Mouse (Mus musculus): ENCODE measurements around the gene Fam204a. TPM values are rescaled to one million over a fixed set of nuclear protein-coding genes. Genes with fewer than 3 reads are reported as not detected.

Gene Fam204a
- 48.8 and 50.4 TPM in 2 replicates for polyA plus RNA-seq (2015; fragmentation: Nextera tagmentation; extraction: Ambion mirVana)

DNA sequence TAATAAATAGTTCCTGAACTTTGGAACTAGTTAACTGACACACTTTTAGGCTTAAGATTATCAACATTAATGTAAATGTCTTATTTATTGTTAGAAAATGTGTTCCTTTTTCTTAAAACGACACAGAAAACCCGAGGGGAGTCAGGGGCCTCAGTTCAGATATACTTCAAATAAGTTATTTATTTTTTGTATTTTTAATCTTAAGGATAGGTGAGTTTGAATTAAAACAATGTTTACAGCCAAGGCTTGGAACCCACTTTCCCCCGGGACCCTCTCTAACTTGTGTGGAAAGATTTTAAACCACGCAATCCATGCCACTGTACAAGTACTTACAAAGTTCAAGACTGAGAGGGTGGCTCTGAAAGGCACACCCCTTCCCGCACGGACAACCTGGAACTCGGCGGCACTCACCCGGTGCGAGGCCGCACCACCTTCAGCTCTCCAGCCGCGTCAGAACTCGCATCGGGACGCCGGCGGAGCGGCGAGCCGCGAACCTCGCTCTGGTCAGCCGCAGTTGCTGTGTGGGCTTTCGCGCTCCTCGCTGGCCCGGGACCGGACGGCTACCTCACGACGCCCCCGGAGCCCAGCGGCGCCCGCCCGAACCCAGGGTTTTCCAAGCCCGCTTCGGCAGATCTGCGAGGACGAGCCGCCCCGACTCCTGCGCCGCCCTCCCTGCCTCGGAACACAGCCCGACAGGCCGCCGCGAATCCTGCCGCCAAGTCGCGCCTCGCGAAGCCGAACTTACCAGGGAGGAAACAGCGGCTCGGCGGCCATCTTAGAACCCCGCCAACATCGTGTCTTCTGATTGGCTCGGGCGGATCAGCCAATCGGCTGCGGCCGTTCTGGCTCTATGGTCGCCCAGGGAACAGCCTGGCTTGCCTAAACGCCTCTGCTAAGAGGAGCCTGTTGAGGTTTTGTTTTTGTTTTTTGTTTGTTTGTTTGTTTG is at the start of gene Fam204a:
Fam204a (minus strand) TSS at position 803 of the 946 bp plus-strand sequence.
- H3K27ac ChIP-seq = peak within 1 kb of the TSS; percentile 100
- ATAC-seq (ENCODE audit: insufficient number of reproducible peaks, low FRiP score, low TSS enrichment, low read depth) = peak; percentile 98
- H3K4me2 ChIP-seq = peak within 1 kb of the TSS; percentile 46
- peak within 1 kb of the TSS; percentile 95 for H3K9ac ChIP-seq
- WGBS = under 1% methylated on average over 68 of the region's 68 CpGs
- peaks cover 8% of the 10 kb centered on the region for H3K4me1 ChIP-seq
- 0 out of 2 replicates have a peak, but pooled peaks cover 4% of the 10 kb centered on the region for H3K36me3 ChIP-seq
- peak within 1 kb of the TSS; percentile 75 for H3K4me3 ChIP-seq
- no peaks in the 10 kb centered on the region for H3K9me3 ChIP-seq
- no peaks in the 10 kb centered on the region for H3K27me3 ChIP-seq

DNA sequence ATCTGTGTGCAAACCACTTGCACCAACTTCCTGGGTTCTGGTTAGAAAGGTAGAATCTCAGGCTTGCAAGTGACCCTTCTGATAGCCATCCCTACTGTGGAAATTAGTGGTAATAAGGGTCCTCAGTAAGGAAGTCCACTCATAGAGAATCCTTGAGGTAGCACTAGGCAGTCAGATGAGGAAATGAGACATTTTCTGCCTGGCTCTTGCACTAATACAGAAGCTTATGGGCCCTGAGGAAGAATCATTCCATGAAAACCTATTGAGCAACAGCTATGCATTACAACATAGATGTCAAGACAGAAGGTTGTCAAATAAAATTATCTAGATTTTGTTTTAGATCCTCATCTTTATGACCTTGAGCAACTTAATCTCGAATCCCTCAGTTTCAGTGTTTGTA is 39.3 kb upstream of the Fam204a start:
- peaks cover 3% of the 10 kb centered on the region; the same call in 1 of the 2 replicates for H3K27me3 ChIP-seq
- no peaks in the 10 kb centered on the region for H3K36me3 ChIP-seq
- no peak for ATAC-seq (ENCODE audit: insufficient number of reproducible peaks, low FRiP score, low TSS enrichment, low read depth)
- H3K4me1 ChIP-seq = no peaks in the 10 kb centered on the region
- no peak overlapping the region for H3K4me2 ChIP-seq
- no peak overlapping the region for H3K9ac ChIP-seq
- H3K9me3 ChIP-seq = no peaks in the 10 kb centered on the region
- H3K4me3 ChIP-seq = no peak overlapping the region
- WGBS = 59% methylated on average over 1 of the region's 1 CpGs
- H3K27ac ChIP-seq = no peak overlapping the region

DNA sequence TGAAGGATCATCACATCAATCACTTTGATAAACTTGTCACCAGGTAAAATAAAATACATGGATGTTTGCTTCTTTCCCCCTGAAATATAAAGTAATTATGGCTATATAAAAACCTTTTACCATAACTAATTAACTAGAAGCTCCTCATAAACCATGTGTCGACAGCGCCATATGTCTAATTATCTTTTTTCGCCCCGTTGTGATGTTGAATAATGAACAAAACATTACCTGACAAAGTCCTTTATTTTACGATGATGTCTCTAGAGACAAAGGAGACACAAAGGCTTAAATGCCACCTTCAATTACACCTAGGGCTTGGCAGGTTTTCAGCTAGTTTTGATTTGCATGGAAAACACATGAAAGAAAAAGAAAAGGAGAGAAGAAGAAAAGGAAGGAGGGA is 34.2 kb upstream of the Fam204a start:
- H3K4me3 ChIP-seq = no peak overlapping the region
- no peaks in the 10 kb centered on the region for H3K36me3 ChIP-seq
- no peak overlapping the region for H3K4me2 ChIP-seq
- WGBS = 46% methylated on average over 5 of the region's 5 CpGs
- no peak overlapping the region for H3K9ac ChIP-seq
- H3K27me3 ChIP-seq = peaks cover 3% of the 10 kb centered on the region; the same call in 1 of the 2 replicates
- H3K4me1 ChIP-seq = no peaks in the 10 kb centered on the region
- no peak overlapping the region for H3K27ac ChIP-seq
- no peaks in the 10 kb centered on the region for H3K9me3 ChIP-seq
- no peak for ATAC-seq (ENCODE audit: insufficient number of reproducible peaks, low FRiP score, low TSS enrichment, low read depth)

DNA sequence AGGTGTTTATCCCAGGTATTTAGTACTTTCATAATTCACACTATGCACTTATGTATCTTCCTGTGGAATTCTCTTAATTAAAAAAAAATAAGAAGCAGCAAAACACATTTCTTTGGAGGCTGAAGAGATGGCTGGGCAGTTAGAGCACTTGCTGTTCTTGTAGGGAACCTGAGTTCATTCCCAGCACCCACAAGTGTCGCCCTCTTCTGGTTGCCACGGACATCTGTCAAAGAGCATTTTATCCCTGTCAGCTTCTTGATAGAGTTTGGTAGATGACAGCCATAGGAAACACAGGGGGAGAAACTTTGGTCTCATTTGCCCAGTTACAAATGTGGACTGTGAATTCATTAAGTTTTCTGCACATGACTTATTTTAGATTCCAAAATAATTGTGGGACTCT is 25.5 kb upstream of the Fam204a start:
- H3K4me3 ChIP-seq = no peak overlapping the region
- no peak for ATAC-seq (ENCODE audit: insufficient number of reproducible peaks, low FRiP score, low TSS enrichment, low read depth)

DNA sequence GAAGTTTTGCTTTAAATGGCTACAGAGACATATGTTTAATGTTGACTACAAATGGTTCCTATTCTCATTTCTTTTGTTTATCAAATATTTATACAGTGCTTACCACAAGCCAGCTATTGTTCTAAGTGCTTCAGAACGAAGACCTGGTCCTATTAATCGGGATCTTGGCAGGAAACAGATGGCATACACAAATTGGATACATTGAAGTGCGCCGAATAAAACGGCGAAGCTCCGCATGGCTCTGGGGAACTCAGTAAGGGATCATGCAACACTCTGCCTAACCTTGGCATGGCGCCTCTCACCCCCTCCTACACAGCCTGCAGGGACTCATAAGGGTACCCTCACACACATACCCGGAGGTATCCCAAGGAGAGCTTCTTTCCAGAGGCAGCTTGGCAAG is 24.7 kb upstream of the Fam204a start:
- Histone ChIP-seq H3K27me3 (0 out of 2 replicates have a peak, but pooled peaks cover 5% of the 10 kb centered on the region), H3K4me3 (no peak overlapping the region), H3K9ac (no peak overlapping the region), H3K36me3 (no peaks in the 10 kb centered on the region), H3K27ac (no peak overlapping the region), H3K9me3 (no peaks in the 10 kb centered on the region), H3K4me2 (no peak overlapping the region), H3K4me1 (peaks cover 3% of the 10 kb centered on the region; the same call in 1 of the 2 replicates)
- 37% methylated on average over 9 of the region's 9 CpGs for WGBS
- ATAC-seq (ENCODE audit: insufficient number of reproducible peaks, low FRiP score, low TSS enrichment, low read depth) = no peak

More for the DNA sequence above, 25.5 kb upstream of the Fam204a start:
- Histone ChIP-seq H3K9me3 (no peaks in the 10 kb centered on the region), H3K9ac (no peak overlapping the region), H3K27ac (no peak overlapping the region), H3K4me2 (no peak overlapping the region), H3K36me3 (no peaks in the 10 kb centered on the region), H3K4me1 (peaks cover 3% of the 10 kb centered on the region; the same call in 1 of the 2 replicates), H3K27me3 (0 out of 2 replicates have a peak, but pooled peaks cover 5% of the 10 kb centered on the region)
- 48% methylated on average over 2 of the region's 2 CpGs for WGBS

DNA sequence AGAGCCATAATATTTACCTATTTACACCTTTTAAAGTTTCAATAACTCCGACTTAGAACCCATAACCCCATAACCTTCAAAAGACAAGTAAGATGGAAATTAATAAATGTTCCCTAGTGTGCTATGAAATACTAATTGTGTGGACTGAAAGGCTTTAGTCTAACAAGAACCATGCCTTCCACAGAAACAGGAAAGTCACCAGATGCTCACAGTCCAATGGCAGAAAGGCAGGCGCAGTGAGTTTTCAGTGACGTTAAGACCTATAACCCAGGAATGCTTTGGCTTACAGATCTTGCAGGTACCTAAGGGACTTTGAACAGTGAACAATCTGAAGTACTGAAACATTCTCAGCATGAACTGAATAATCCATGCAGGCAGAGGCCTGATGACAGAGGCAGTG is 18.7 kb upstream of the Fam204a start:
- Histone ChIP-seq H3K9me3 (no peaks in the 10 kb centered on the region), H3K36me3 (no peaks in the 10 kb centered on the region), H3K27ac (no peak overlapping the region), H3K4me3 (no peak overlapping the region), H3K4me2 (no peak overlapping the region), H3K4me1 (no peaks in the 10 kb centered on the region), H3K27me3 (0 out of 2 replicates have a peak, but pooled peaks cover 5% of the 10 kb centered on the region), H3K9ac (no peak overlapping the region)
- no peak for ATAC-seq (ENCODE audit: insufficient number of reproducible peaks, low FRiP score, low TSS enrichment, low read depth)
- WGBS = 26% methylated on average over 3 of the region's 3 CpGs

DNA sequence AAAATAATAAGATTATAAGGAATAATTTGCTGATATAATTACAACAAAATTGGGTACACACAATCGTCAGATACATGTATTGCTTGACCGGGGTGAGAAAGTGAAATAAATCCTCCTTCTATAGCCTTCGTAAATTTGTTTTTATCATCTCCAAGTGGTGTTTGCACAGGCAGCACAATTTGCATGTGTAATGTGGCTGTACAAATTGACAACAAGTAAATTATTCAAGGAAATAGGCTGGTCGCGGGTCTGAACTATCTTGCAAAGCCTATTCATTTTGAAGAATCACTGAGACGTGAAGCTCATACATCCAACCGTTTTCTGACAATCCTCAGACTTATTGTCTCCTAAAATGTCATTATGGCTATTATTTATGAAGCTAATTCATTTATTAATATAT is 16.1 kb upstream of the Fam204a start:
- no peaks in the 10 kb centered on the region for H3K9me3 ChIP-seq
- no peak for ATAC-seq (ENCODE audit: insufficient number of reproducible peaks, low FRiP score, low TSS enrichment, low read depth)
- 84% methylated on average over 7 of the region's 7 CpGs for WGBS
- H3K4me3 ChIP-seq = no peak overlapping the region
- no peak overlapping the region for H3K9ac ChIP-seq
- H3K4me2 ChIP-seq = no peak overlapping the region
- no peak overlapping the region for H3K27ac ChIP-seq
- no peaks in the 10 kb centered on the region for H3K4me1 ChIP-seq
- no peaks in the 10 kb centered on the region for H3K36me3 ChIP-seq
- H3K27me3 ChIP-seq = 0 out of 2 replicates have a peak, but pooled peaks cover 3% of the 10 kb centered on the region

DNA sequence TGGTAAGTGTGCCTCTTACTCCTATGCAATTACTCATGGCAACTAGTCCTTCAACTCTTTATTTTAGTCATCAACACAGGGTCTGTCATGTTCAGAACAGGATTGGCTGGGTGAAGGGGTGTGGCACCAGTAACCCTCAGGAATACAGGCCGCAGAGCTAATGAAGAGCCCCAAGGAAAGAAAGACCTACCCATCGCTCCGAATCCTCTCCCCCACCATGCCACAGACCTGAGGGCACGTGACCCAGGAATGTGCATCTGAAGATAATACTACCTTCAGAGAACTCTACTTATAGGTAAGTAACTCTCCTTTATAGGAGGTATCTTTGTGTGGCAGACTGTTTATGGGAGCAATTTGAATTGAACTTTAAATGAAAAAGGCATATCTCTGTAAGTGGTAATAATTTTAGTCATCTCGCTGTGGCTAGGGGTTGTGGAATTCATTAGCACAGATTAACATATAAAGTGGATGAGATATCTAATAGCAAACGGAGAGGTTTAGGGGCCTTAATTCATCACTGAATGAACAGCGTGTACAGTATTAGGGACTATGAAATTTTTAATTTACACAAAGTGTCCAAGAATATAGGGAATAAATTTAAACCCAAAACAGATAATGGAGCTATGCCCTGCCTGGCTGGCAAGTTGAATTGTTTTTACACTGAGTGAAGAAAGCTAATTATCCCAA is 15.6 kb upstream of the Fam204a start:
- Histone ChIP-seq H3K27ac (no peak overlapping the region), H3K9me3 (no peaks in the 10 kb centered on the region), H3K9ac (no peak overlapping the region), H3K4me1 (no peaks in the 10 kb centered on the region), H3K27me3 (no peaks in the 10 kb centered on the region), H3K36me3 (no peaks in the 10 kb centered on the region), H3K4me3 (no peak overlapping the region), H3K4me2 (no peak overlapping the region)
- ATAC-seq (ENCODE audit: insufficient number of reproducible peaks, low FRiP score, low TSS enrichment, low read depth) = no peak
- 75% methylated on average over 7 of the region's 7 CpGs for WGBS

DNA sequence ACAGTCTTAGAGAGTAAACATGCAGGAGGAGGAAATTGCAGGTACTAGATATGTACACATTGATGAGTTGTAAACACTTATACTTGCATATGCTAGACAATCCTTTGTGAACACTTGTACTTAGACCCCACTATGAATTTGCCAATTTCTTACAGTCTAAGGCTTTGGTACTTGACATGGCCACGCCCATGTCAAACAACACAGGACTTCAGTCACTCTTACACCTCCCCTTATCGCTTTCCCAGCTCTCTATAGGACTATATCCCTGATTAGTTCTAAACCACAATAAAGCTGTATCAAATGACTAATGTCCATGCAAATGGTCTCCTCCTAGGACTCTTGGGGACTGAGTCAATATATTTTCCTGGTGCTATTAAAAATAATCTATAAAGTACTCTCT is 5.0 kb upstream of the Fam204a start:
- 79% methylated on average over 2 of the region's 2 CpGs for WGBS
- no peak for ATAC-seq (ENCODE audit: insufficient number of reproducible peaks, low FRiP score, low TSS enrichment, low read depth)
- H3K27ac ChIP-seq = no peak overlapping the region
- H3K9ac ChIP-seq = no peak overlapping the region
- H3K4me1 ChIP-seq = 0 out of 2 replicates have a peak, but pooled peaks cover 3% of the 10 kb centered on the region
- no peaks in the 10 kb centered on the region for H3K36me3 ChIP-seq
- no peak overlapping the region for H3K4me2 ChIP-seq
- H3K4me3 ChIP-seq = no peak overlapping the region
- H3K9me3 ChIP-seq = no peaks in the 10 kb centered on the region
- no peaks in the 10 kb centered on the region for H3K27me3 ChIP-seq

DNA sequence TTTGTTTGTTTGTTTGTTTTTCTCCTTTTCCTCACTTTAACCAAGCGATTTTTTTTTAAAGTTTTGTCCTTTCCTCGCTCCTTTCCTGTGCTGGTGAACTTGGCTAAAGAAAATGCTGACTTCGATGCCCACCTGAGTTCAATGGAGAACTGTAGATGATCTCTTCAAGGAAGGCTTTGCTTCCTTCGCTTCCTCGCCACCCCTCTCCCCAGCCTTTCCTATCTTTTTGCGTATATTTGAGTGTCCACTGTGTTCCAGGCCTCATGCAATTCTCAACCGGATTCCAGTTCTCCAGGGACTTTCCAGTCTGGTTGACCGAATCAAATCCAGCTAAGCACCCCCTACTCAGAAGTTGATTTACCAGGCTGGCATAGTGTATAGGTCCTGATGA is 339 bp upstream of the Fam204a start:
- peak overlapping the region; percentile 75 for H3K4me3 ChIP-seq
- no peaks in the 10 kb centered on the region for H3K27me3 ChIP-seq
- no peak overlapping the region for H3K9ac ChIP-seq
- peaks cover 8% of the 10 kb centered on the region for H3K4me1 ChIP-seq
- H3K9me3 ChIP-seq = no peaks in the 10 kb centered on the region
- 54% methylated on average over 8 of the region's 8 CpGs for WGBS
- H3K36me3 ChIP-seq = 0 out of 2 replicates have a peak, but pooled peaks cover 4% of the 10 kb centered on the region
- ATAC-seq (ENCODE audit: insufficient number of reproducible peaks, low FRiP score, low TSS enrichment, low read depth) = no peak
- H3K27ac ChIP-seq = no peak overlapping the region
- H3K4me2 ChIP-seq = peak overlapping the region; percentile 46

DNA sequence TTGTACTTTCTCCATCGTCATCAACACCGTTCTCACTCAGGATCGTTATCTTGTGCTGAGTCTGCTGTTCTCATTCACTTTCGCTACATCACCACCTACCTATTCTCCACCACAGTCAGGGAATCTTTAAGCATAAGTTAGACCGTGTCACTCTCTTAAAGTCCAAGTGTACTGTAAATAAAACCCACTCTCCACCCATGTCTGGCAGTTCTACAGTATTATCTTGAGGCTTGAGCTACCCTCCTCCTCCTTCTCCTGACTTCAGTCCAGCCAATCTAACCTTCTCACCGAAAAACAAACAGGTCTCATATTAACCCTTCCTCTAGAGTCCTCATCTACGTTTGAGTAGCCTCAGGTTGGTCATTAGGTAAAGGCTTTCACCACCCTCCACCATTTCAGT is 7.1 kb downstream of the Fam204a start:
- H3K4me3 ChIP-seq = no peak overlapping the region
- no peaks in the 10 kb centered on the region for H3K4me1 ChIP-seq
- WGBS = 84% methylated on average over 7 of the region's 7 CpGs
- H3K9me3 ChIP-seq = no peaks in the 10 kb centered on the region
- no peaks in the 10 kb centered on the region for H3K27me3 ChIP-seq
- no peak for ATAC-seq (ENCODE audit: insufficient number of reproducible peaks, low FRiP score, low TSS enrichment, low read depth)
- H3K9ac ChIP-seq = no peak overlapping the region
- peaks cover 8% of the 10 kb centered on the region; the same call in 1 of the 2 replicates for H3K36me3 ChIP-seq
- H3K4me2 ChIP-seq = no peak overlapping the region
- no peak overlapping the region for H3K27ac ChIP-seq

DNA sequence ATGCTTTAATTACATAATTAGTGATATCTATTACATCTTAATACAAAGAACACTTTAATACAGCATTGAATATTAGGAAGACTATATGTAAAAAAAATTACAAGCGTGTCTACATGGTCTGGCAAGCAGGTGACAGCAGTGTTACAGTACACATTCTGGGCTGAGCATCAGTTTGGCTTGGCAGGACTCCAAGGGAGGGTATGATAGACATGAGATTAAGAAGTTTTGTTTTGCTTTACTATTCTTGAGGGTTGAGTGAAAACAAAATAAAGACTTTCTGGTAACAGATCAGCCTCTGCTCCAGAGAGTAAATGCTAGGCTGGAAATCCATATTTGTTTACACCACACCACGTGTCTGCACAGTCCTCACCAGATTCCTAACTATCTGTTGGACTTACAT is 8.5 kb downstream of the Fam204a start:
- Histone ChIP-seq H3K9me3 (no peaks in the 10 kb centered on the region), H3K27ac (no peak overlapping the region), H3K27me3 (no peaks in the 10 kb centered on the region), H3K4me1 (no peaks in the 10 kb centered on the region), H3K36me3 (peaks cover 12% of the 10 kb centered on the region), H3K4me3 (no peak overlapping the region), H3K4me2 (no peak overlapping the region), H3K9ac (no peak overlapping the region)
- 71% methylated on average over 2 of the region's 2 CpGs for WGBS
- ATAC-seq (ENCODE audit: insufficient number of reproducible peaks, low FRiP score, low TSS enrichment, low read depth) = no peak

All from limb, embryonic 15.5 days (tissue).